Mouse (Mus musculus): ENCODE data around the gene Pdzph1. TPM values are rescaled to one million over a fixed set of nuclear protein-coding genes. Genes with fewer than 3 reads are reported as not detected.

The Pdzph1 gene
- total and polyA plus RNA-seq, 2 experiments from 2014 or later = 1.5 to 3.2 TPM

GRCm38 (mm10) chr17:58909061-58909661, 82.0 kb downstream of the Pdzph1 start:
- Histone ChIP-seq H3K9me3 (ENCODE audit: low read length) (no peaks in the 10 kb centered on the region), H3K36me3 (ENCODE audit: insufficient read depth, low read length) (no peaks in the 10 kb centered on the region), H3K9ac (replicated peaks; ENCODE audit: low read length) (no peak overlapping the region), H3K27ac (no peak overlapping the region), H3K4me1 (ENCODE audit: insufficient read depth, low read length) (no peaks in the 10 kb centered on the region), H3K4me3 (ENCODE audit: low read length) (no peak overlapping the region), H3K27me3 (ENCODE audit: insufficient read depth, low read length) (no peaks in the 10 kb centered on the region), H3K4me2 (ENCODE audit: low read depth, low read length) (no peak overlapping the region)
- TF ChIP-seq CTCF (IDR thresholded peaks at IDR 0.05; ENCODE audit: low read depth) = peak; percentile 73
- ATAC-seq = no peak
- DNase-seq (ENCODE audit: low spot score) = peak; percentile 90
- 36% methylated on average over 8 of the region's 8 CpGs for whole genome bisulfite sequencing

- Histone ChIP-seq H3K4me2 (ENCODE audit: low read depth, low read length) (no peak overlapping the region), H3K9me3 (ENCODE audit: low read length) (no peaks in the 10 kb centered on the region), H3K36me3 (ENCODE audit: insufficient read depth, low read length) (no peaks in the 10 kb centered on the region), H3K9ac (replicated peaks; ENCODE audit: low read length) (no peak overlapping the region), H3K4me1 (ENCODE audit: insufficient read depth, low read length) (no peaks in the 10 kb centered on the region), H3K27ac (no peak overlapping the region), H3K27me3 (ENCODE audit: insufficient read depth, low read length) (no peaks in the 10 kb centered on the region), H3K4me3 (ENCODE audit: low read length) (no peak overlapping the region)
- ATAC-seq = no peak
- no peak for TF ChIP-seq CTCF (IDR thresholded peaks at IDR 0.05; ENCODE audit: low read depth)
- peak; percentile 19 for DNase-seq (ENCODE audit: low spot score)
- WGBS = 35% methylated on average over 2 of the region's 2 CpGs
Observed at GRCm38 (mm10) chr17:58906001-58906400, 85.2 kb downstream of the Pdzph1 start.

- H3K4me1 ChIP-seq (ENCODE audit: insufficient read depth, low read length) = no peaks in the 10 kb centered on the region
- DNase-seq (ENCODE audit: low spot score) = peak; percentile 70
- no peaks in the 10 kb centered on the region for H3K36me3 ChIP-seq (ENCODE audit: insufficient read depth, low read length)
- no peak overlapping the region for H3K4me2 ChIP-seq (ENCODE audit: low read depth, low read length)
- H3K9me3 ChIP-seq (ENCODE audit: low read length) = no peaks in the 10 kb centered on the region
- no peak for TF ChIP-seq CTCF (IDR thresholded peaks at IDR 0.05; ENCODE audit: low read depth)
- WGBS = 30% methylated on average over 4 of the region's 4 CpGs
- H3K27me3 ChIP-seq (ENCODE audit: insufficient read depth, low read length) = no peaks in the 10 kb centered on the region
- H3K27ac ChIP-seq = no peak overlapping the region
- ATAC-seq = peak; percentile 47; the same call in 1 of the 2 replicates
- no peak overlapping the region for H3K4me3 ChIP-seq (ENCODE audit: low read length)
- no peak overlapping the region for H3K9ac ChIP-seq (replicated peaks; ENCODE audit: low read length)
Observed at GRCm38 (mm10) chr17:58891488-58892210, 99.5 kb downstream of the Pdzph1 start.

GRCm38 (mm10) chr17:58889905-58890645, 101.1 kb downstream of the Pdzph1 start:
- no peak for ATAC-seq

GRCm38 (mm10) chr17:58884393-58884792, 106.8 kb downstream of the Pdzph1 start:
- H3K4me3 ChIP-seq (ENCODE audit: low read length) = no peak overlapping the region
- WGBS = 32% methylated on average over 1 of the region's 1 CpGs
- no peak overlapping the region for H3K9ac ChIP-seq (replicated peaks; ENCODE audit: low read length)
- no peak overlapping the region for H3K4me2 ChIP-seq (ENCODE audit: low read depth, low read length)
- no peaks in the 10 kb centered on the region for H3K27me3 ChIP-seq (ENCODE audit: insufficient read depth, low read length)
- no peaks in the 10 kb centered on the region for H3K4me1 ChIP-seq (ENCODE audit: insufficient read depth, low read length)
- H3K9me3 ChIP-seq (ENCODE audit: low read length) = no peaks in the 10 kb centered on the region
- no peak for ATAC-seq
- no peaks in the 10 kb centered on the region for H3K36me3 ChIP-seq (ENCODE audit: insufficient read depth, low read length)
- TF ChIP-seq CTCF (IDR thresholded peaks at IDR 0.05; ENCODE audit: low read depth) = no peak
- DNase-seq (ENCODE audit: low spot score) = no peak
- no peak overlapping the region for H3K27ac ChIP-seq

More at GRCm38 (mm10) chr17:58889905-58890645, 101.1 kb downstream of the Pdzph1 start:
- H3K36me3 ChIP-seq (ENCODE audit: insufficient read depth, low read length) = no peaks in the 10 kb centered on the region
- H3K4me3 ChIP-seq (ENCODE audit: low read length) = no peak overlapping the region
- WGBS = 30% methylated on average over 4 of the region's 4 CpGs
- H3K27me3 ChIP-seq (ENCODE audit: insufficient read depth, low read length) = no peaks in the 10 kb centered on the region
- no peaks in the 10 kb centered on the region for H3K9me3 ChIP-seq (ENCODE audit: low read length)
- DNase-seq (ENCODE audit: low spot score) = peak; percentile 5
- no peak overlapping the region for H3K27ac ChIP-seq
- H3K9ac ChIP-seq (replicated peaks; ENCODE audit: low read length) = no peak overlapping the region
- no peaks in the 10 kb centered on the region for H3K4me1 ChIP-seq (ENCODE audit: insufficient read depth, low read length)
- no peak for TF ChIP-seq CTCF (IDR thresholded peaks at IDR 0.05; ENCODE audit: low read depth)
- no peak overlapping the region for H3K4me2 ChIP-seq (ENCODE audit: low read depth, low read length)

GRCm38 (mm10) chr17:58873356-58873755, 117.8 kb downstream of the Pdzph1 start:
- WGBS = 74% methylated on average over 1 of the region's 1 CpGs
- Histone ChIP-seq H3K36me3 (ENCODE audit: insufficient read depth, low read length) (no peaks in the 10 kb centered on the region), H3K4me1 (ENCODE audit: insufficient read depth, low read length) (no peaks in the 10 kb centered on the region), H3K4me3 (ENCODE audit: low read length) (no peak overlapping the region), H3K27ac (no peak overlapping the region), H3K9me3 (ENCODE audit: low read length) (no peaks in the 10 kb centered on the region), H3K27me3 (ENCODE audit: insufficient read depth, low read length) (no peaks in the 10 kb centered on the region), H3K4me2 (ENCODE audit: low read depth, low read length) (no peak overlapping the region), H3K9ac (replicated peaks; ENCODE audit: low read length) (no peak overlapping the region)
- DNase-seq (ENCODE audit: low spot score) (no peak), ATAC-seq (no peak)
- TF ChIP-seq CTCF (IDR thresholded peaks at IDR 0.05; ENCODE audit: low read depth) = no peak

Measured in hindbrain, postnatal 0 days (tissue).